Mouse (Mus musculus): ENCODE results near the gene Ptrh2.
A peak's percentile ranks its signal among the peaks of the same experiment; 100 is the strongest.
"Not testable (repeated sequence)": the region's sequence is repeated elsewhere in the genome, so short reads cannot be mapped to it uniquely, and the experiment has no call there.

Ptrh2 gene

GRCm38 (mm10) chr11:86734241-86734939 is 50.6 kb downstream of the Ptrh2 start:
- DNase-seq, result no peak

DNA sequence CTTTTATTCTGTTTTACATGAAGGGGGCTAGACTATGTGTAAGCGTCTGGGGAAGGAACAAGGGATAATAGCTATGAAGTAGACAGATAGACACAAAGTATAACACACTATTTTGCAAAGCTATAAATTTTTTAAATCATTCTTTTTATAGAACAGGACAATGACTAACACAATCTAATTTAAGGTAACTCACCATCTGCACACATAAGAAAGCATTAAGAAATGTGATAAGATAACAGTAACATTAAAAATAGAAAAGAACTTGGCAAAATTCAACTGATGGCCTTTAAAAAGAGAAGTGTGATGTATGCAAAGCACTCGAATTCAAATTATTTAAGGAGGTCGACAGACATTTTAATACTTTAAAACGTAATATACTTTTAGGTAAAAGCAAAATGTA is 51.2 kb downstream of the Ptrh2 start:
- no peak for DNase-seq

DNA sequence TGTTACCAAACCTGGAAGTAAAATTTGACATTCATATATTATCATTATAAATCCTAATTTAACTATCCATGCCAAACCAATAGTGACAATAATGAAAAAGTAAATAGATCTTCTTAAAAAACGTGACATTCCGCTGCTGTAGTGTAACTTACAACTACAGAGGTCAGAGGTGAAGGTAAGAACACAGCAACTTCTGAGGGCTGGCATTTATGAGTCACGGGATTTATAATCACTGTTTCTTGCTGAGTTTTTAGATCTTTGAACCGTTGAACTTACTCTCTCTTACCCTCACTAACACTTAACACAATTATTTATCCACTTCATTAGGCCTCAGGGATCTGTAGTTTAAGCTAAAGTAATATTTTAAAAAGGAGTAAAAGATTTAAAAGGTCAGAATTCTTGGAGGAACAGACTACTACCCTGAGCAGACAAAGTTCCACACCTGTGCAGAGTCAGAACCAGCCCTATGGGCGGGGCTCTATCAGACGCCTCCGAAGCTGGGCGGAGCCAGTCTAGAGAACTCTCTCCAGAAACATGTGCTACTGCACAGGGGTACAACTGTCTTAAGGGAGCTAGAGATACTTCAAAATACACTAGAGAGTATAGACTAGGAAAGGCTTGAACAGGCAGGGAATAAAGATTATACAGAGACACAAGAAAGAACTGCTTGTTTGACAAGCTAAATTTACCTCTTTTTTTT is 53.7 kb downstream of the Ptrh2 start:
- peak; percentile 89 for DNase-seq

GRCm38 (mm10) chr11:86738308-86738707 is 54.5 kb downstream of the Ptrh2 start:
- DNase-seq, result not testable (repeated sequence)

DNA sequence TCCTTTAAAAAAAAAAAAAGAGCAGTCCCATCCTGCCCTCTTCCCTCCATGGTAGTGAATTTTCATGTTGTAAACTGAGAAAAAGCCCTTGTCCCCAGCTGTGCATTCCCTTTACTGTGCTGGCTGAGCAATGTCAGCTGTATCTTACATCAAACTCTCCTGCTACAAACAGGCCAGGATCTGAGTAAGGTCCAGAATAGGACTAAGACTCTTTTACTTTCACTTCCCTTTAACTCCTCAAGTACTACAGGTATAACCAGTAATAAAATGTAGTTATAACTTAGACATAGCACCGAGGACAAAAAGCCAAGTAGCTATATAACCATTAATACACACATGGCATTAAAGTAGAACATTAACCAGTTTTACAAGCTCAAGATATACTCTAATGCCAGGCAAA is 55.2 kb downstream of the Ptrh2 start:
- DNase-seq, result no peak

DNA sequence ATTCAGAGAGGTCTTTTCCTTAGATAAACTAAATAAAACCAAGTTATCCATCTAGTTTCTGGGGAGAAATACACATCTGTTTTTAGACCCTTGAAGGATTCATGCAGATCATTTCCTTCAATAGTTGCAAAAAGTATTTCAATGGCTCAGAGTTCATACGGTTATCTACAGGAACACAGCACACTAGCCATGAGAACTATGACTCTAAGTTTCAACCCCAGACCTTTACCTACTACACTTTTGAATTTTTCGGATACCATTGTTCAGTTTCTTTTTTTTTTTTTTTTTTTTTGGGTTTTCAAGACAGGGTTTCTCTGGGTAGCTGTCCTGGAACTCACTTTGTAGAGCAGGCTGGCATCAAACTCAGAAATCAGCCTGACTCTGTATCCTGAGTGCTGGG is 55.7 kb downstream of the Ptrh2 start:
- no peak for DNase-seq

DNA sequence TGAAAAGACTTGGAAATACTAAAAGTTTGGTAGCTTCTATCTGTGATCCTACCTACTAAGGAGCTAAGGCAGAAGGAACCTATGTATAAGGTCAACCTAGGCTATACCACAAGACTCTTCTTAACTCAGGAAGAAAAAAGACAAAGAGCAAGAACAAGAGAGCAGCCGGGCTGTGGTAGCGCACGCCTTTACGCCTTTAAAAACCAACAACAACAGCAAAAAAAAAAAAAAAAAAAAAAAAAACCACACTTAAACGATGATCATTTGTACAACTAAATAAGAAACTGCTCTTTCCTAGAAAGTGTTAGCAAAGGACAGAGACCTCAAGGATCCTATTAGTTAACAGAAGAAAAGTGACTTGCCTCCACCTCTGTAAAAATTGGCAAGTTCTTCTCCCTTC is 57.7 kb downstream of the Ptrh2 start:
- no peak for DNase-seq
